Mouse (Mus musculus): ENCODE data around the gene Edil3. TPM values are rescaled to one million over a fixed set of nuclear protein-coding genes. Genes with fewer than 3 reads are reported as not detected.

The Edil3 gene
- polyA plus RNA-seq, 1 experiment from 2014 or later, result 38.9 TPM

- H3K27ac ChIP-seq, result no peak overlapping the region
- no peaks in the 10 kb centered on the region for H3K4me1 ChIP-seq
- no peak overlapping the region for H3K4me3 ChIP-seq (replicated peaks)
- 33% methylated on average over 1 of the region's 1 CpGs for WGBS
- H3K9ac ChIP-seq, result no peak overlapping the region
- H3K4me2 ChIP-seq, result no peak overlapping the region
- no peaks in the 10 kb centered on the region for H3K36me3 ChIP-seq (replicated peaks)
- ATAC-seq (ENCODE audit: low FRiP score), result 0 out of 2 replicates have a peak, but pooled peaks have one; percentile 53
- H3K27me3 ChIP-seq, result no peaks in the 10 kb centered on the region
- no peaks in the 10 kb centered on the region for H3K9me3 ChIP-seq
Measured at GRCm38 (mm10) chr13:89334494-89334893, 513.2 kb downstream of the Edil3 start.

DNA sequence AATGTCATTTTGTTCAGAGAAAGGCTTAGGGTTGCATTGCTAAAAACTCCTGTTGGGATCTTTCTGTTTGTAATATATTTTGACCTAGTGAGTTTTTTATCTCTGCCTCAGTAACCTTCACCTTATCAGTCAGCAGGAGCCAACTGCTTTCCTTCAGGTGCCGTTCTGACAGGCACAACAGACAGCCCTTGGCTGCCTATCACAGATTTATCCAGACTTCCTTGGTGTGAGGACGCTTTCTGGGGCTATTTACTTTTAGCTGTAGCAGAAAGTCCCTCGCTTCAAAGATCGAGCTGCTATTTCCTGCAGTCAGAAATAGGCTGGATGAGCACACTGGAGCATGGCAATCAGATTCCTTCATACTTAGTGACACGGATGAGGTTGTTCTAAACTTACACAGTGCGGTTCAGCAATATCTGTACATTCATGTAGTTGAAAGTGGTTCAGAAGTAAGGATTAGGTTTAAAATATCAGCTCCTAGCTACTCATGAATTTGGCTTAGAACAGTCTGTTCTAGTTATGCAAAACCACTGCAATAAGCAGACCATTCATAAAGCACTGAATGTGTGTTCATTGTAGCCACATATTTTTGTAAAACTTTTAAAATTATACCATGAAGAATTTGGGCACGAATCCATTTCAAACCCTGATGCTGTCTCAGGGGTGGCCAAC lies 514.8 kb downstream of the Edil3 start:
- H3K27me3 ChIP-seq, result no peaks in the 10 kb centered on the region
- H3K9me3 ChIP-seq, result no peaks in the 10 kb centered on the region
- no peak for ATAC-seq (ENCODE audit: low FRiP score)
- H3K4me2 ChIP-seq, result no peak overlapping the region
- no peak overlapping the region for H3K9ac ChIP-seq
- no peaks in the 10 kb centered on the region for H3K4me1 ChIP-seq
- no peaks in the 10 kb centered on the region for H3K36me3 ChIP-seq (replicated peaks)
- no peak overlapping the region for H3K4me3 ChIP-seq (replicated peaks)
- H3K27ac ChIP-seq, result no peak overlapping the region
- WGBS, result 79% methylated on average over 7 of the region's 7 CpGs

GRCm38 (mm10) chr13:89339055-89339454 lies 517.8 kb downstream of the Edil3 start:
- Histone ChIP-seq H3K4me2 (no peak overlapping the region), H3K4me1 (no peaks in the 10 kb centered on the region), H3K36me3 (replicated peaks) (no peaks in the 10 kb centered on the region), H3K27me3 (no peaks in the 10 kb centered on the region), H3K9me3 (no peaks in the 10 kb centered on the region), H3K9ac (no peak overlapping the region), H3K4me3 (replicated peaks) (no peak overlapping the region), H3K27ac (no peak overlapping the region)
- peak; percentile 70 for ATAC-seq (ENCODE audit: low FRiP score)
- 52% methylated on average over 4 of the region's 4 CpGs for WGBS

GRCm38 (mm10) chr13:89339776-89340175 lies 518.5 kb downstream of the Edil3 start:
- H3K4me1 ChIP-seq, result no peaks in the 10 kb centered on the region
- no peaks in the 10 kb centered on the region for H3K27me3 ChIP-seq
- H3K36me3 ChIP-seq (replicated peaks), result no peaks in the 10 kb centered on the region
- no peak for ATAC-seq (ENCODE audit: low FRiP score)
- H3K27ac ChIP-seq, result no peak overlapping the region
- H3K4me3 ChIP-seq (replicated peaks), result no peak overlapping the region
- H3K4me2 ChIP-seq, result no peak overlapping the region
- 88% methylated on average over 3 of the region's 3 CpGs for WGBS
- no peak overlapping the region for H3K9ac ChIP-seq
- no peaks in the 10 kb centered on the region for H3K9me3 ChIP-seq

DNA sequence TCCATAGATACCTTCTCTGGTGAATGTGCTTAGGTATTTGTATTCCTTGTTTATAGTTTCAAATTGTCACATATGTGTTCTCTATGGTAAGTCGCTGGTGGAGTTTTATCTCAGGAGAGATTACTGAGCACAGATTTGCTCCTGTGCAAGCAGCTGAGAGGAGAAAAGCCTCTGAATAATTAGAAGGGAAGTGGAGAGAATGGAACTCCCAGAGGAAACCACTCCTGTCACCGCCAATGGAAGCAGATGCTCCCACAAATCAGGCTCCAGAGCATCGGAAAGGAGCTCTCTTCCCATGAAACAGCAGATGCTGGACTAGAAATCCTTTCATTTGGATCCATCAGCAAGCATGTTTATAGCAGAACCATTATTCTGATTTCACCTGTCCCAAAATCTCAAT lies 534.0 kb downstream of the Edil3 start:
- no peak overlapping the region for H3K4me3 ChIP-seq (replicated peaks)
- ATAC-seq (ENCODE audit: low FRiP score), result no peak
- WGBS, result 72% methylated on average over 3 of the region's 3 CpGs
- H3K4me1 ChIP-seq, result no peaks in the 10 kb centered on the region
- H3K36me3 ChIP-seq (replicated peaks), result no peaks in the 10 kb centered on the region
- H3K9me3 ChIP-seq, result no peaks in the 10 kb centered on the region
- no peak overlapping the region for H3K4me2 ChIP-seq
- no peak overlapping the region for H3K27ac ChIP-seq
- H3K27me3 ChIP-seq, result no peaks in the 10 kb centered on the region
- H3K9ac ChIP-seq, result no peak overlapping the region

DNA sequence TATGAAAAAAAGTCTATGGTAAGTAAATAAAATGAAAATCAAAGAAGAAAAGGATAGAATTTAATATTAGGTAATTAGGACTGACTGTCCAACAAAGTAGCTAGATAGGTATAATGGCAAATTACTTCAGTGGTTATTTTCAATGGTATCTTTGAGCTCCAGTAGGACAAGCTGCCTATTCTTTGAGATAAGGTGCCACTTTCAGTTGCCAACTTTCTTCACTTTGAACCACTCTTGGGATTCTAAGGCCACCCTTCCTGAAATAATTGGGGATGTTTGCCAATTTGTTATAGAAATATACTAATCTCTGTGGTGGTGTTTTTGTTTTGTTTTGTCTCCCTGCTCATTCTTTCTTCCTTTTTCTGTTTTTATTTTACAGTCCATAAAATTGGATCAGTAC lies 537.1 kb downstream of the Edil3 start:
- no peak overlapping the region for H3K9ac ChIP-seq
- H3K36me3 ChIP-seq (replicated peaks), result no peaks in the 10 kb centered on the region
- H3K4me2 ChIP-seq, result no peak overlapping the region
- H3K27ac ChIP-seq, result no peak overlapping the region
- no peaks in the 10 kb centered on the region for H3K27me3 ChIP-seq
- no peaks in the 10 kb centered on the region for H3K9me3 ChIP-seq
- no peak overlapping the region for H3K4me3 ChIP-seq (replicated peaks)
- no peaks in the 10 kb centered on the region for H3K4me1 ChIP-seq
- ATAC-seq (ENCODE audit: low FRiP score), result no peak

DNA sequence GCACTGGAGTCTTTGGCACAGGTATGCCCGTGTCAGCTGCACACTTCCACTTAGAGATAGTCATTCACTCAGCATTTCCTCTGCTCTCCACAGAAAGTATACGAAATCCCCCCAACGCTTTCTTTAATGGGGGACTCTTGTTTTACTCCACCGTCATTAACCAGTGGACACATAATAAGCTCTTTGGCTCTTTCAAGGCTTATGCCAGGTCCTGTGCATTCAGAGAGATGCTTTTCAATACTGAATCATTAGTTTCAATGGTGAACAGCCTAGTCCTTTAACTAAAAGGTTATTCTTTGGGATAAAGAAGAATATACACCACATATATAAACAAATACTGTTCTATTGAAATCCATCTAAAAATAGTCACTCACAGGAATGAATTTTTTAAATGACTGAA lies 541.0 kb downstream of the Edil3 start:
- Histone ChIP-seq H3K4me2 (no peak overlapping the region), H3K36me3 (replicated peaks) (no peaks in the 10 kb centered on the region), H3K4me1 (no peaks in the 10 kb centered on the region), H3K9ac (no peak overlapping the region), H3K27ac (no peak overlapping the region), H3K4me3 (replicated peaks) (no peak overlapping the region), H3K9me3 (no peaks in the 10 kb centered on the region), H3K27me3 (no peaks in the 10 kb centered on the region)
- ATAC-seq (ENCODE audit: low FRiP score), result peak; percentile 44; the same call in 1 of the 2 replicates
- WGBS, result 38% methylated on average over 4 of the region's 4 CpGs

GRCm38 (mm10) chr13:89371253-89371652 lies 550.0 kb downstream of the Edil3 start:
- Histone ChIP-seq H3K4me2 (no peak overlapping the region), H3K4me1 (no peaks in the 10 kb centered on the region), H3K9ac (no peak overlapping the region), H3K27me3 (no peaks in the 10 kb centered on the region), H3K9me3 (no peaks in the 10 kb centered on the region), H3K27ac (no peak overlapping the region), H3K4me3 (replicated peaks) (no peak overlapping the region), H3K36me3 (replicated peaks) (no peaks in the 10 kb centered on the region)
- ATAC-seq (ENCODE audit: low FRiP score), result no peak

- H3K9ac ChIP-seq, result no peak overlapping the region
- no peak for ATAC-seq (ENCODE audit: low FRiP score)
- no peaks in the 10 kb centered on the region for H3K9me3 ChIP-seq
- no peak overlapping the region for H3K4me3 ChIP-seq (replicated peaks)
- whole genome bisulfite sequencing, result 64% methylated on average over 5 of the region's 5 CpGs
- H3K27ac ChIP-seq, result no peak overlapping the region
- no peak overlapping the region for H3K4me2 ChIP-seq
- no peaks in the 10 kb centered on the region for H3K4me1 ChIP-seq
- H3K27me3 ChIP-seq, result no peaks in the 10 kb centered on the region
- H3K36me3 ChIP-seq (replicated peaks), result no peaks in the 10 kb centered on the region
Measured at GRCm38 (mm10) chr13:89371656-89372240, 550.5 kb downstream of the Edil3 start.
